Mouse (Mus musculus): ENCODE data around the gene A730071L15Rik. TPM values are rescaled to one million over a fixed set of nuclear protein-coding genes. Genes with fewer than 3 reads are reported as not detected.
A peak's percentile ranks its signal among the peaks of the same experiment; 100 is the strongest.

A730071L15Rik gene
- total and polyA plus RNA-seq, 3 experiments, result 0.71 TPM; not detected in 2

DNA sequence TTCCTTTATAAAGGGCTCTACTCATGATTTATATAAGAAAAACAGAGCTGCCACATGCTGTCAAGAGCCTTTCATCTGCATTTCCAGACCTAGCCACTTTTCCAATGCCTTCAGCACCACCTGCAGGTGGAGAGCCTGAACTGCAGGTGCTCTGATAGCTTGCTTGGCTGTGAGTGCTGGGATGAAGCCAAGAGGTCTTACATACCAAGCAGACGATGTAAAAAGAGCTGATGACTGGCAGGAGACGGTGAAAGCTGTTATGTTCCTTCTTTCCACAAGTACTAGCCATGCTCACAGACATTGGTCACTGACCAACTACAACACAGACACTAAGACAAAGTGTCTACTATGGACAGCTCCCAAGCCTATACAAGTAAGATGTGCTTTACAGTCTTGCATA lies 12.0 kb upstream of the A730071L15Rik start:
- no peaks in the 10 kb centered on the region for H3K9me3 ChIP-seq (replicated peaks)
- TF ChIP-seq GATA1 (IDR thresholded peaks at IDR 0.05; ENCODE audit: borderline replicate concordance, low read length) (no peak), CTCF (IDR thresholded peaks at IDR 0.05; ENCODE audit: low read depth, low read length) (peak; percentile 92), GATA2 (IDR thresholded peaks at IDR 0.05; ENCODE audit: borderline replicate concordance, low read depth, low read length) (no peak)
- H3K36me3 ChIP-seq (replicated peaks), result peaks cover 77% of the 10 kb centered on the region
- H3K4me1 ChIP-seq (ENCODE audit: insufficient read depth, low read depth, low read length), result peaks cover 30% of the 10 kb centered on the region
- DNase-seq (ENCODE audit: low spot score) (peak; percentile 25), ATAC-seq (ENCODE audit: extremely low read depth, insufficient number of reproducible peaks, low FRiP score, poor library complexity, severe bottlenecking) (peak; percentile 34)
- H3K27me3 ChIP-seq (ENCODE audit: insufficient read depth, low read length), result no peaks in the 10 kb centered on the region
- no peak overlapping the region for H3K4me3 ChIP-seq (ENCODE audit: low read depth, low read length)

DNA sequence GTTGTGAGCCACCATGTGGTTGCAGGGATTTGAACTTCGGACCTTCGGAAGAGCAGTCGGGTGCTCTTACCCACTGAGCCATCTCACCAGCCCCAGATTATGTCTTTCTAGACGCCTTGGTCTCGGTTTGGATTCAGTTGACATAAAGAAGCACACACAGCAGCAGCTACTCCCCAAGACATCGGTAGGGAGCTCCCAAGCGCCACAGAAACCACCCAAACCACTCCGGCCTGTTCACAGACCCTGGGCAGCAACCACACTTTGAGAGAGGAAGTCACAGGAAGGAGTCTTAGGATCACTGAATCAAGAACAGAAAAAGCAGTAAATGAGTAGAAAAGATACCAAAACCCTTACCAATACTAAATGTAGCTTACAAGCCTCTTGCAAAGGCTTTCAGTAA lies 3.0 kb upstream of the A730071L15Rik start:
- Histone ChIP-seq H3K4me3 (ENCODE audit: low read depth, low read length) (no peak overlapping the region), H3K4me1 (ENCODE audit: insufficient read depth, low read depth, low read length) (peaks cover 47% of the 10 kb centered on the region), H3K27me3 (ENCODE audit: insufficient read depth, low read length) (no peaks in the 10 kb centered on the region), H3K9me3 (replicated peaks) (no peaks in the 10 kb centered on the region), H3K36me3 (replicated peaks) (peaks cover 57% of the 10 kb centered on the region)
- ATAC-seq (ENCODE audit: extremely low read depth, insufficient number of reproducible peaks, low FRiP score, poor library complexity, severe bottlenecking) (no peak), DNase-seq (ENCODE audit: low spot score) (no peak)
- TF ChIP-seq TAL1 (conservative IDR thresholded peaks at IDR 0.05; ENCODE audit: low read depth, low read length) (no peak), GATA2 (IDR thresholded peaks at IDR 0.05; ENCODE audit: borderline replicate concordance, low read depth, low read length) (no peak)

DNA sequence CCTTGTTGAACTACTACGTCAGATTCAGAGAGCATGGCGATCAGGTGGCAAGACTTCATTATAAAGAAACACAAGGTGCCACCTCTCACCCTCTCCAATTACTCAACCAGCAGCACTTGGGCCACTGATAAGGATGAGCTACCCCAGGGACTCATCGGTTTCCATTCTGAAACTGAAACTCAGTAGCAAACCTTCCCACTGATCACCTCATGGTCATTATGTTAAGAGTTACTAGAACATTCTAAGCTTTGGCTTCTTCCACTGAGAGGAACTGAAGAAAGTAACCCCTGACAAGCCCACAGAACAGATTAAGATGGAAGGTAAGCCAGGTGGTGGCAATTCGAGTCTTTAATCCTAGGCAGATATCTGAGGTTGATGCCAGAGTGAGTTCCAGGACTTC lies 1.4 kb upstream of the A730071L15Rik start:
- H3K4me1 ChIP-seq (ENCODE audit: insufficient read depth, low read depth, low read length), result peaks cover 44% of the 10 kb centered on the region
- H3K9me3 ChIP-seq (replicated peaks), result no peaks in the 10 kb centered on the region
- TF ChIP-seq GATA1 (IDR thresholded peaks at IDR 0.05; ENCODE audit: borderline replicate concordance, low read length) (no peak), GATA2 (IDR thresholded peaks at IDR 0.05; ENCODE audit: borderline replicate concordance, low read depth, low read length) (no peak), TAL1 (conservative IDR thresholded peaks at IDR 0.05; ENCODE audit: low read depth, low read length) (no peak), CTCF (IDR thresholded peaks at IDR 0.05; ENCODE audit: low read depth, low read length) (no peak), POLR2AphosphoS5 (IDR thresholded peaks at IDR 0.05; ENCODE audit: insufficient replicate concordance, low read depth, low read length) (no peak)
- H3K36me3 ChIP-seq (replicated peaks), result peaks cover 41% of the 10 kb centered on the region
- no peak overlapping the region; the same call in 1 of the 2 replicates for H3K4me3 ChIP-seq (ENCODE audit: low read depth, low read length)
- ATAC-seq (ENCODE audit: extremely low read depth, insufficient number of reproducible peaks, low FRiP score, poor library complexity, severe bottlenecking) (no peak), DNase-seq (ENCODE audit: low spot score) (no peak)
- H3K27me3 ChIP-seq (ENCODE audit: insufficient read depth, low read length), result no peaks in the 10 kb centered on the region

- TF ChIP-seq GATA1 (IDR thresholded peaks at IDR 0.05; ENCODE audit: borderline replicate concordance, low read length), result no peak
- TF ChIP-seq TAL1 (conservative IDR thresholded peaks at IDR 0.05; ENCODE audit: low read depth, low read length), result no peak
- TF ChIP-seq CTCF (IDR thresholded peaks at IDR 0.05; ENCODE audit: low read depth, low read length), result no peak
- no peak for TF ChIP-seq POLR2AphosphoS5 (IDR thresholded peaks at IDR 0.05; ENCODE audit: insufficient replicate concordance, low read depth, low read length)
- TF ChIP-seq GATA2 (IDR thresholded peaks at IDR 0.05; ENCODE audit: borderline replicate concordance, low read depth, low read length), result no peak
- Histone ChIP-seq H3K27me3 (ENCODE audit: insufficient read depth, low read length) (0 out of 2 replicates have a peak, but pooled peaks cover under 1% of the 10 kb centered on the region), H3K36me3 (replicated peaks) (peaks cover 28% of the 10 kb centered on the region), H3K4me3 (ENCODE audit: low read depth, low read length) (peak within 1 kb of the TSS; percentile 99), H3K4me1 (ENCODE audit: insufficient read depth, low read depth, low read length) (peaks cover 34% of the 10 kb centered on the region), H3K9me3 (replicated peaks) (no peaks in the 10 kb centered on the region)
- ATAC-seq (ENCODE audit: extremely low read depth, insufficient number of reproducible peaks, low FRiP score, poor library complexity, severe bottlenecking) (peak; percentile 73), DNase-seq (ENCODE audit: low spot score) (peak; percentile 77)
Observed at GRCm38 (mm10) chr11:6200087-6200569, 299 bp downstream of the A730071L15Rik start, which contains the start of gene Nudcd3. Gene Nudcd3 (minus strand): TSS chr11:6200415.

- TF ChIP-seq GATA2 (IDR thresholded peaks at IDR 0.05; ENCODE audit: borderline replicate concordance, low read depth, low read length) (no peak), POLR2AphosphoS5 (IDR thresholded peaks at IDR 0.05; ENCODE audit: insufficient replicate concordance, low read depth, low read length) (no peak), TAL1 (conservative IDR thresholded peaks at IDR 0.05; ENCODE audit: low read depth, low read length) (no peak), CTCF (IDR thresholded peaks at IDR 0.05; ENCODE audit: low read depth, low read length) (no peak), GATA1 (IDR thresholded peaks at IDR 0.05; ENCODE audit: borderline replicate concordance, low read length) (no peak)
- DNase-seq (ENCODE audit: low spot score) (no peak), ATAC-seq (ENCODE audit: extremely low read depth, insufficient number of reproducible peaks, low FRiP score, poor library complexity, severe bottlenecking) (no peak)
- Histone ChIP-seq H3K27me3 (ENCODE audit: insufficient read depth, low read length) (0 out of 2 replicates have a peak, but pooled peaks cover 5% of the 10 kb centered on the region), H3K9me3 (replicated peaks) (no peaks in the 10 kb centered on the region), H3K4me1 (ENCODE audit: insufficient read depth, low read depth, low read length) (peaks cover 33% of the 10 kb centered on the region), H3K36me3 (replicated peaks) (peaks cover 25% of the 10 kb centered on the region), H3K4me3 (ENCODE audit: low read depth, low read length) (peak overlapping the region; percentile 99)
Observed at GRCm38 (mm10) chr11:6200570-6200969, 741 bp downstream of the A730071L15Rik start.

DNA sequence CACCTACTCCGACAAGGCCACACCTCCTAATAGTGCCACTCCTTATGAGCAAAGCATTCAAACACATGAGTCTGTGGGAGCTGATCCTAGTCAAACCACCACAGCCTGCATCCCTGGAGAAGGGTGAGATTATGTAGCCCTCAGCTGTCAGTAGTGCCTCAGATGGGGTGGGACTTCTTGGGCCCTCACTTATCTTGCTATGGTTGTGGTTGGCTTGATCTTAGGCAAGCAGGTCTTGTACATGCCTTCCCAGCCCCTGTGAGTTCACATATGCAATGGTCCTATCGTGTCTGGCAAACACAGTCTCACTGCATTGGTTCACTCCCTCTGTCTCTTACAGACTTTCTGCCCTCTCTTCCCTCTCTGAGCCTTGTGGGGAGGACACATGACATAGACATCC lies 7.3 kb downstream of the A730071L15Rik start:
- Histone ChIP-seq H3K9me3 (replicated peaks) (peaks cover 2% of the 10 kb centered on the region; the same call in 1 of the 2 replicates), H3K4me3 (ENCODE audit: low read depth, low read length) (no peak overlapping the region), H3K27me3 (ENCODE audit: insufficient read depth, low read length) (peaks cover 20% of the 10 kb centered on the region; the same call in 1 of the 2 replicates), H3K36me3 (replicated peaks) (no peaks in the 10 kb centered on the region), H3K4me1 (ENCODE audit: insufficient read depth, low read depth, low read length) (no peaks in the 10 kb centered on the region)
- DNase-seq (ENCODE audit: low spot score), result no peak
- no peak for ATAC-seq (ENCODE audit: extremely low read depth, insufficient number of reproducible peaks, low FRiP score, poor library complexity, severe bottlenecking)
- TF ChIP-seq GATA2 (IDR thresholded peaks at IDR 0.05; ENCODE audit: borderline replicate concordance, low read depth, low read length) (no peak), GATA1 (IDR thresholded peaks at IDR 0.05; ENCODE audit: borderline replicate concordance, low read length) (no peak), TAL1 (conservative IDR thresholded peaks at IDR 0.05; ENCODE audit: low read depth, low read length) (no peak), POLR2AphosphoS5 (IDR thresholded peaks at IDR 0.05; ENCODE audit: insufficient replicate concordance, low read depth, low read length) (no peak), CTCF (IDR thresholded peaks at IDR 0.05; ENCODE audit: low read depth, low read length) (no peak)
